Mouse (Mus musculus): ENCODE data around the gene Mfap5. TPM values are rescaled to one million over a fixed set of nuclear protein-coding genes. Genes with fewer than 3 reads are reported as not detected.
"Not testable (repeated sequence)": the region's sequence is repeated elsewhere in the genome, so short reads cannot be mapped to it uniquely, and the experiment has no call there.

Mfap5 gene
- 86.4 and 115 TPM in 2 replicates for polyA plus RNA-seq (2015; fragmentation: Nextera tagmentation; extraction: Ambion mirVana)

- H3K36me3 ChIP-seq (ENCODE audit: control insufficient read depth, insufficient read depth, low read length): no peaks in the 10 kb centered on the region
- WGBS: 78% methylated on average over 3 of the region's 3 CpGs
- no peak within 1 kb of the TSS for H3K4me2 ChIP-seq (ENCODE audit: low read depth, low read length)
- no peaks in the 10 kb centered on the region for H3K27me3 ChIP-seq (ENCODE audit: control insufficient read depth, insufficient read depth, low read length)
- H3K4me1 ChIP-seq (ENCODE audit: control insufficient read depth, insufficient read depth, low read length): no peaks in the 10 kb centered on the region
- H3K4me3 ChIP-seq (replicated peaks; ENCODE audit: low read length): no peak within 1 kb of the TSS
- H3K9me3 ChIP-seq (replicated peaks; ENCODE audit: control insufficient read depth, low read length): no peaks in the 10 kb centered on the region
- H3K27ac ChIP-seq (ENCODE audit: low read length): peak within 1 kb of the TSS; percentile 63
- H3K9ac ChIP-seq (ENCODE audit: low read length): no peak within 1 kb of the TSS
- ATAC-seq (ENCODE audit: insufficient read depth, low FRiP score): 0 out of 2 replicates have a peak, but pooled peaks have one; percentile 14
These were observed at the start of gene Mfap5 for GRCm38 (mm10) chr6:122505545-122505944. Gene Mfap5, plus strand, starts transcription at chr6:122505845.

- no peak for ATAC-seq (ENCODE audit: insufficient read depth, low FRiP score)
- Histone ChIP-seq H3K4me1 (ENCODE audit: control insufficient read depth, insufficient read depth, low read length) (no peaks in the 10 kb centered on the region), H3K27ac (ENCODE audit: low read length) (no peak overlapping the region), H3K4me3 (replicated peaks; ENCODE audit: low read length) (no peak overlapping the region), H3K27me3 (ENCODE audit: control insufficient read depth, insufficient read depth, low read length) (no peaks in the 10 kb centered on the region), H3K9me3 (replicated peaks; ENCODE audit: control insufficient read depth, low read length) (no peaks in the 10 kb centered on the region), H3K36me3 (ENCODE audit: control insufficient read depth, insufficient read depth, low read length) (no peaks in the 10 kb centered on the region), H3K4me2 (ENCODE audit: low read depth, low read length) (no peak overlapping the region), H3K9ac (ENCODE audit: low read length) (no peak overlapping the region)
- 84% methylated on average over 8 of the region's 8 CpGs for WGBS
These were observed 46.5 kb upstream of the Mfap5 start for GRCm38 (mm10) chr6:122458946-122459693.

GRCm38 (mm10) chr6:122466092-122466713 lies 39.4 kb upstream of the Mfap5 start:
- H3K4me1 ChIP-seq (ENCODE audit: control insufficient read depth, insufficient read depth, low read length): no peaks in the 10 kb centered on the region
- H3K4me3 ChIP-seq (replicated peaks; ENCODE audit: low read length): no peak overlapping the region

GRCm38 (mm10) chr6:122469030-122469640 lies 36.5 kb upstream of the Mfap5 start:
- no peak overlapping the region for H3K9ac ChIP-seq (ENCODE audit: low read length)
- no peaks in the 10 kb centered on the region for H3K4me1 ChIP-seq (ENCODE audit: control insufficient read depth, insufficient read depth, low read length)
- no peaks in the 10 kb centered on the region for H3K36me3 ChIP-seq (ENCODE audit: control insufficient read depth, insufficient read depth, low read length)
- no peak for ATAC-seq (ENCODE audit: insufficient read depth, low FRiP score)
- H3K27me3 ChIP-seq (ENCODE audit: control insufficient read depth, insufficient read depth, low read length): no peaks in the 10 kb centered on the region
- H3K9me3 ChIP-seq (replicated peaks; ENCODE audit: control insufficient read depth, low read length): no peaks in the 10 kb centered on the region
- WGBS: 92% methylated on average over 15 of the region's 15 CpGs
- H3K4me3 ChIP-seq (replicated peaks; ENCODE audit: low read length): no peak overlapping the region
- H3K4me2 ChIP-seq (ENCODE audit: low read depth, low read length): no peak overlapping the region
- no peak overlapping the region for H3K27ac ChIP-seq (ENCODE audit: low read length)

More at GRCm38 (mm10) chr6:122466092-122466713, 39.4 kb upstream of the Mfap5 start:
- H3K9ac ChIP-seq (ENCODE audit: low read length): no peak overlapping the region
- no peak for ATAC-seq (ENCODE audit: insufficient read depth, low FRiP score)
- WGBS: 83% methylated on average over 3 of the region's 3 CpGs
- H3K36me3 ChIP-seq (ENCODE audit: control insufficient read depth, insufficient read depth, low read length): no peaks in the 10 kb centered on the region
- H3K9me3 ChIP-seq (replicated peaks; ENCODE audit: control insufficient read depth, low read length): no peaks in the 10 kb centered on the region
- no peak overlapping the region for H3K27ac ChIP-seq (ENCODE audit: low read length)
- H3K4me2 ChIP-seq (ENCODE audit: low read depth, low read length): no peak overlapping the region
- no peaks in the 10 kb centered on the region for H3K27me3 ChIP-seq (ENCODE audit: control insufficient read depth, insufficient read depth, low read length)

GRCm38 (mm10) chr6:122470240-122470639 lies 35.4 kb upstream of the Mfap5 start:
- 93% methylated on average over 2 of the region's 2 CpGs for WGBS
- Histone ChIP-seq H3K4me1 (ENCODE audit: control insufficient read depth, insufficient read depth, low read length) (no peaks in the 10 kb centered on the region), H3K27ac (ENCODE audit: low read length) (no peak overlapping the region), H3K9ac (ENCODE audit: low read length) (no peak overlapping the region), H3K27me3 (ENCODE audit: control insufficient read depth, insufficient read depth, low read length) (no peaks in the 10 kb centered on the region), H3K4me3 (replicated peaks; ENCODE audit: low read length) (no peak overlapping the region), H3K9me3 (replicated peaks; ENCODE audit: control insufficient read depth, low read length) (no peaks in the 10 kb centered on the region), H3K36me3 (ENCODE audit: control insufficient read depth, insufficient read depth, low read length) (no peaks in the 10 kb centered on the region), H3K4me2 (ENCODE audit: low read depth, low read length) (no peak overlapping the region)
- ATAC-seq (ENCODE audit: insufficient read depth, low FRiP score): no peak

- H3K27me3 ChIP-seq (ENCODE audit: control insufficient read depth, insufficient read depth, low read length); H3K9ac ChIP-seq (ENCODE audit: low read length); H3K36me3 ChIP-seq (ENCODE audit: control insufficient read depth, insufficient read depth, low read length); H3K27ac ChIP-seq (ENCODE audit: low read length); H3K4me3 ChIP-seq (replicated peaks; ENCODE audit: low read length); H3K9me3 ChIP-seq (replicated peaks; ENCODE audit: control insufficient read depth, low read length); H3K4me2 ChIP-seq (ENCODE audit: low read depth, low read length); ATAC-seq (ENCODE audit: insufficient read depth, low FRiP score); H3K4me1 ChIP-seq (ENCODE audit: control insufficient read depth, insufficient read depth, low read length): not testable (repeated sequence)
- WGBS: 80% methylated on average over 3 of the region's 3 CpGs
These were observed 34.2 kb upstream of the Mfap5 start for GRCm38 (mm10) chr6:122471461-122471860.

- no peak overlapping the region for H3K27ac ChIP-seq (ENCODE audit: low read length)
- 63% methylated on average over 3 of the region's 3 CpGs for WGBS
- ATAC-seq (ENCODE audit: insufficient read depth, low FRiP score): peak; percentile 56; the same call in 1 of the 2 replicates
These were observed 27.6 kb upstream of the Mfap5 start for GRCm38 (mm10) chr6:122478062-122478461.

GRCm38 (mm10) chr6:122485401-122486296 lies 20.0 kb upstream of the Mfap5 start:
- H3K4me1 ChIP-seq (ENCODE audit: control insufficient read depth, insufficient read depth, low read length): no peaks in the 10 kb centered on the region
- peak; percentile 68 for ATAC-seq (ENCODE audit: insufficient read depth, low FRiP score)
- H3K27ac ChIP-seq (ENCODE audit: low read length): no peak overlapping the region
- peak overlapping the region; percentile 72 for H3K4me3 ChIP-seq (replicated peaks; ENCODE audit: low read length)
- no peaks in the 10 kb centered on the region for H3K9me3 ChIP-seq (replicated peaks; ENCODE audit: control insufficient read depth, low read length)
- no peaks in the 10 kb centered on the region for H3K36me3 ChIP-seq (ENCODE audit: control insufficient read depth, insufficient read depth, low read length)
- 2% methylated on average over 58 of the region's 91 CpGs for WGBS
- peak overlapping the region; percentile 78 for H3K9ac ChIP-seq (ENCODE audit: low read length)
- H3K4me2 ChIP-seq (ENCODE audit: low read depth, low read length): peak overlapping the region; percentile 88
- H3K27me3 ChIP-seq (ENCODE audit: control insufficient read depth, insufficient read depth, low read length): no peaks in the 10 kb centered on the region

More at GRCm38 (mm10) chr6:122478062-122478461, 27.6 kb upstream of the Mfap5 start:
- Histone ChIP-seq H3K27me3 (ENCODE audit: control insufficient read depth, insufficient read depth, low read length) (no peaks in the 10 kb centered on the region), H3K9me3 (replicated peaks; ENCODE audit: control insufficient read depth, low read length) (no peaks in the 10 kb centered on the region), H3K36me3 (ENCODE audit: control insufficient read depth, insufficient read depth, low read length) (no peaks in the 10 kb centered on the region), H3K9ac (ENCODE audit: low read length) (no peak overlapping the region), H3K4me2 (ENCODE audit: low read depth, low read length) (no peak overlapping the region), H3K4me1 (ENCODE audit: control insufficient read depth, insufficient read depth, low read length) (no peaks in the 10 kb centered on the region), H3K4me3 (replicated peaks; ENCODE audit: low read length) (no peak overlapping the region)
